In genomic region chr7:119864500-119864899, GRCm38 (mm10) we compare ENCODE assay signal across 23 mouse cellular contexts. TPM values are rescaled to one million over a fixed set of nuclear protein-coding genes. Genes with fewer than 3 reads are reported as not detected.
A peak's percentile ranks its signal among the peaks of the same experiment; 100 is the strongest.
DNase-seq lines count a peak whose midpoint lies in the region; ATAC-seq and TF ChIP-seq lines count a peak whose summit lies in the region.
"Had no signal": no experiment of that assay in that cellular context is flagged by ENCODE, and none has a peak within 500 bp of the region (broad histone marks: within the 10 kb centered on the region; RNA-seq: fewer than 3 reads in every experiment).

No protein-coding gene starts in this region.

- no peaks in the 10 kb centered on the region for H3K9me3 ChIP-seq in MEL (replicated peaks; ENCODE audit: insufficient read depth, low read length)
- H3K9me3 ChIP-seq in liver, embryonic 14.5 days (ENCODE audit: control insufficient read depth, low read length) = no peaks in the 10 kb centered on the region
- H3K9me3 ChIP-seq in hindbrain, embryonic 14.5 days (ENCODE audit: control insufficient read depth, low read length) = no peaks in the 10 kb centered on the region
- H3K9me3 ChIP-seq: embryonic facial prominence, embryonic 10.5 days; forebrain, embryonic 10.5 days; heart, embryonic 15.5 days; hindbrain, embryonic 13.5 days had no signal

- peak; percentile 59 to 65; a peak in 3 of 4 replicates for TF ChIP-seq EP300 in MEL (IDR thresholded peaks at IDR 0.05; ENCODE audit: low read depth in 1 of 2, low read length in 2 of 2)
- peak; percentile 52; the same call in 1 of the 2 replicates for TF ChIP-seq EP300 in liver, embryonic 14.5 days (IDR thresholded peaks at IDR 0.05; ENCODE audit: low read depth)

- H3K9ac ChIP-seq in MEL (ENCODE audit: control insufficient read depth, low read depth, low read length, poor library complexity, severe bottlenecking) = no peak overlapping the region
- no peak overlapping the region for H3K9ac ChIP-seq in liver, adult 2 months (ENCODE audit: low read depth, low read length)
- no peak overlapping the region for H3K9ac ChIP-seq in liver, embryonic 14.5 days (replicated peaks)
- no peak overlapping the region for H3K9ac ChIP-seq in hindbrain, embryonic 14.5 days
- H3K9ac ChIP-seq: heart, embryonic 15.5 days; hindbrain, embryonic 13.5 days had no signal

- H3K27me3 ChIP-seq in MEL (ENCODE audit: control insufficient read depth in 1 of 2, insufficient read depth in 2 of 2, low read length in 2 of 2) = no peaks in the 10 kb centered on the region
- H3K27me3 ChIP-seq in liver, adult 2 months (ENCODE audit: control insufficient read depth, insufficient read depth, low read length) = no peaks in the 10 kb centered on the region
- H3K27me3 ChIP-seq in liver, embryonic 14.5 days (ENCODE audit: control insufficient read depth, insufficient read depth, low read length) = no peaks in the 10 kb centered on the region
- H3K27me3 ChIP-seq in hindbrain, embryonic 14.5 days (ENCODE audit: control insufficient read depth, insufficient read depth, low read length) = no peaks in the 10 kb centered on the region
- H3K27me3 ChIP-seq: heart, embryonic 15.5 days; hindbrain, embryonic 13.5 days; Patski had no signal

- no peak overlapping the region for H3K4me3 ChIP-seq in MEL (ENCODE audit: control insufficient read depth in 1 of 2, insufficient read depth in 1 of 2, low read depth in 2 of 2, low read length in 2 of 2)
- no peak overlapping the region for H3K4me3 ChIP-seq in liver, adult 2 months (ENCODE audit: insufficient read depth, low read depth, low read length)
- no peak overlapping the region for H3K4me3 ChIP-seq in liver, embryonic 14.5 days (ENCODE audit: insufficient read depth in 1 of 2, low read depth in 2 of 2, low read length in 2 of 2)
- no peak overlapping the region for H3K4me3 ChIP-seq in hindbrain, embryonic 14.5 days (replicated peaks; ENCODE audit: low read length)
- H3K4me3 ChIP-seq: embryonic facial prominence, embryonic 10.5 days; forebrain, embryonic 10.5 days; gastrocnemius, adult 2 months; heart, embryonic 15.5 days; hindbrain, embryonic 13.5 days had no signal

- peak; percentile 68; the same call in 1 of the 2 replicates for ATAC-seq in liver, embryonic 14.5 days (ENCODE audit: insufficient read depth)
- ATAC-seq in megakaryocyte-erythroid progenitor cell, adult 5-6 weeks (replicated peaks; ENCODE audit: low FRiP score, low TSS enrichment, poor library complexity, severe bottlenecking) = peak; percentile 43
- ATAC-seq in hindbrain, embryonic 14.5 days (ENCODE audit: low FRiP score) = no peak
- ATAC-seq: activated CD4-positive, CD25-positive, alpha-beta regulatory T cell, adult 4 months; CD4-positive, CD25-positive, alpha-beta regulatory T cell, adult 4 months; forebrain, embryonic 14.5 days; Patski had no signal

- TF ChIP-seq RAD21 in MEL (IDR thresholded peaks at IDR 0.05; ENCODE audit: low read depth, low read length) = no peak

- no peak for TF ChIP-seq CTCF in MEL (IDR thresholded peaks at IDR 0.05 in 2 of 3, conservative IDR thresholded peaks at IDR 0.05 in 1 of 3; ENCODE audit: control insufficient read depth in 1 of 3, insufficient read depth in 1 of 3, low read depth in 2 of 3, low read length in 3 of 3, poor library complexity in 1 of 3, severe bottlenecking in 1 of 3)
- TF ChIP-seq CTCF in liver, adult 2 months (IDR thresholded peaks at IDR 0.05; ENCODE audit: low read depth, low read length) = no peak
- TF ChIP-seq CTCF in liver, embryonic 14.5 days (IDR thresholded peaks at IDR 0.05; ENCODE audit: low read depth) = no peak

- TF ChIP-seq POLR2A in MEL (IDR thresholded peaks at IDR 0.05; ENCODE audit: control insufficient read depth in 1 of 2, insufficient read depth in 1 of 2, low read depth in 1 of 2, low read length in 2 of 2, poor library complexity in 1 of 2) = no peak
- TF ChIP-seq POLR2A in liver, adult 2 months (IDR thresholded peaks at IDR 0.05; ENCODE audit: extremely low read depth, insufficient read depth, low read length) = no peak

- no peak overlapping the region for H3K4me2 ChIP-seq in liver, embryonic 14.5 days (ENCODE audit: low read depth)
- H3K4me2 ChIP-seq in hindbrain, embryonic 14.5 days (replicated peaks) = no peak overlapping the region
- H3K4me2 ChIP-seq: heart, embryonic 11.5 days; heart, embryonic 15.5 days; hindbrain, embryonic 13.5 days had no signal

- peaks cover 0 to 13% of the 10 kb centered on the region in 2 experiments; a peak in 2 of 4 replicates for H3K36me3 ChIP-seq in MEL (ENCODE audit: control insufficient read depth in 1 of 2, insufficient read depth in 2 of 2, low read length in 2 of 2)
- peaks cover 3% of the 10 kb centered on the region; the same call in 1 of the 2 replicates for H3K36me3 ChIP-seq in liver, adult 2 months (ENCODE audit: control insufficient read depth, insufficient read depth, low read length)
- no peaks in the 10 kb centered on the region for H3K36me3 ChIP-seq in liver, embryonic 14.5 days (replicated peaks; ENCODE audit: control insufficient read depth, insufficient read depth, low read depth)
- H3K36me3 ChIP-seq in hindbrain, embryonic 14.5 days (replicated peaks; ENCODE audit: control insufficient read depth, insufficient read depth) = peaks cover 6% of the 10 kb centered on the region; the same call in 1 of the 2 replicates
- H3K36me3 ChIP-seq: heart, embryonic 15.5 days had no signal

- no peak overlapping the region for H3K27ac ChIP-seq in MEL (ENCODE audit: control insufficient read depth, low read depth, low read length)
- H3K27ac ChIP-seq in liver, adult 2 months (replicated peaks; ENCODE audit: insufficient read depth, low read depth, low read length) = no peak overlapping the region
- no peak overlapping the region for H3K27ac ChIP-seq in liver, embryonic 14.5 days
- H3K27ac ChIP-seq in hindbrain, embryonic 14.5 days = no peak overlapping the region
- H3K27ac ChIP-seq: embryonic facial prominence, embryonic 10.5 days; gastrocnemius, adult 2 months; heart, embryonic 15.5 days; hindbrain, embryonic 13.5 days had no signal

- no peak for DNase-seq in MEL (ENCODE audit: low read depth, low spot score)
- peak; percentile 32 for DNase-seq in liver, adult 2 months (ENCODE audit: extremely low read depth, low read depth, low spot score)
- DNase-seq in liver, embryonic 14.5 days (ENCODE audit: low read depth in 3 of 3, low spot score in 3 of 3) = no peak
- no peak for DNase-seq in hindbrain, embryonic 14.5 days (ENCODE audit: low spot score)
- no peak for DNase-seq in yolk sac, embryonic 10.5 days (ENCODE audit: low spot score)
- no peak for DNase-seq in cerebellum, adult 11-12 months
- DNase-seq: adrenal gland, postnatal 14 days; cerebellum, adult 2 months; cerebellum, postnatal 10 days; gastrocnemius, adult 2 months; gastrocnemius, postnatal 36 days; heart, adult 18-20 months; heart, postnatal 14 days had no signal

- no peaks in the 10 kb centered on the region for H3K79me2 ChIP-seq in MEL (ENCODE audit: control insufficient read depth, insufficient read depth, low read length, poor library complexity)
- H3K79me2 ChIP-seq in liver, adult 2 months (ENCODE audit: control insufficient read depth, insufficient read depth, low read length) = peaks cover 10% of the 10 kb centered on the region

- H3K4me1 ChIP-seq in MEL (ENCODE audit: control insufficient read depth in 1 of 2, insufficient read depth in 2 of 2, low read length in 2 of 2) = peaks cover 9 to 10% of the 10 kb centered on the region in 2 experiments
- peaks cover 16% of the 10 kb centered on the region for H3K4me1 ChIP-seq in liver, adult 2 months (ENCODE audit: control insufficient read depth, insufficient read depth, low read length)
- H3K4me1 ChIP-seq in liver, embryonic 14.5 days (replicated peaks; ENCODE audit: control insufficient read depth in 2 of 2, insufficient read depth in 2 of 2, low read length in 1 of 2) = peaks cover 2 to 11% of the 10 kb centered on the region in 2 experiments
- H3K4me1 ChIP-seq in hindbrain, embryonic 14.5 days (replicated peaks; ENCODE audit: control insufficient read depth, insufficient read depth, low read length) = peaks cover 15% of the 10 kb centered on the region

- WGBS in liver, adult 2 months = 53% methylated on average over 5 of the region's 5 CpGs
- WGBS in liver, embryonic 14.5 days (ENCODE audit: insufficient replicate concordance) = 50% methylated on average over 5 of the region's 5 CpGs
- 92% methylated on average over 5 of the region's 5 CpGs for WGBS in hindbrain, embryonic 14.5 days

TF ChIP-seq in MEL, 35 proteins besides CTCF, POLR2A, EP300 and RAD21 (continues in another document):
- 0 out of 2 replicates have a peak, but pooled peaks have one; percentile 23 for TF ChIP-seq RCOR1 (IDR thresholded peaks at IDR 0.05; ENCODE audit: low read depth, low read length)
- peak; percentile 74 for TF ChIP-seq TCF12 (IDR thresholded peaks at IDR 0.05; ENCODE audit: low read depth, low read length)
- no peak for TF ChIP-seq SIN3A (IDR thresholded peaks at IDR 0.05; ENCODE audit: low read length)
- peak; percentile 29; the same call in 1 of the 2 replicates for TF ChIP-seq MXI1 (IDR thresholded peaks at IDR 0.05; ENCODE audit: low read depth, low read length)
- no peak for TF ChIP-seq USF1 (IDR thresholded peaks at IDR 0.05; ENCODE audit: low read depth, low read length)

RNA-seq across cellular contexts. Expression of gene Lyrm1, which starts 31.2 kb away (rescaled TPM):
- 2.1 and 4.0 TPM in 2 replicates for total RNA-seq in MEL (2012; rRNA removed)
- 1 to 10 TPM in 1 of 2 experiments, not detected in 1; 4.4 TPM for polyA plus RNA-seq in MEL (2012; ENCODE audit: insufficient read depth in 1 of 2, insufficient read length in 2 of 2, low read depth in 1 of 2, low replicate concordance in 2 of 2, missing spikeins in 1 of 2)
- total RNA-seq in liver, adult 2 months (2014; rRNA removed) = 4.6 and 6.2 TPM in 2 replicates
- 0.95 and 1.2 TPM in 2 replicates for polyA plus RNA-seq in liver, adult 2 months (2012; rRNA removed)
- polyA plus RNA-seq in liver, embryonic 14.5 days (2012; rRNA removed) = 1.00 and 1.4 TPM in 2 replicates
- polyA plus RNA-seq in liver, embryonic 14.5 days (2014; fragmentation: Nextera tagmentation; extraction: Ambion mirVana) = 2.0 and 3.2 TPM in 2 replicates
- total RNA-seq in megakaryocyte-erythroid progenitor cell, adult 5-6 weeks (2014; fragmentation: Nextera tagmentation) = 3.0 and 5.2 TPM in 2 replicates
- total RNA-seq in megakaryocyte-erythroid progenitor cell, adult 5-6 weeks (2017) = 1.8 TPM in 1 of 2 replicates, not detected in the other
- polyA plus RNA-seq in hindbrain, embryonic 14.5 days (2014; fragmentation: Nextera tagmentation; extraction: Ambion mirVana) = 17.5 and 18.7 TPM in 2 replicates

RNA-seq across cellular contexts. Expression of gene Dcun1d3, which starts 31.6 kb away (rescaled TPM):
- 2.5 and 3.3 TPM in 2 replicates for total RNA-seq in MEL (2012; rRNA removed)
- 1 to 10 TPM in 1 of 2 experiments, not detected in 1; 5.6 TPM for polyA plus RNA-seq in MEL (2012; ENCODE audit: insufficient read depth in 1 of 2, insufficient read length in 2 of 2, low read depth in 1 of 2, low replicate concordance in 2 of 2, missing spikeins in 1 of 2)
- total RNA-seq in liver, adult 2 months (2014; rRNA removed) = 5.3 and 5.6 TPM in 2 replicates
- 3.2 and 5.7 TPM in 2 replicates for polyA plus RNA-seq in liver, adult 2 months (2012; rRNA removed)
- 0.63 and 0.87 TPM in 2 replicates for polyA plus RNA-seq in liver, embryonic 14.5 days (2012; rRNA removed)
- polyA plus RNA-seq in liver, embryonic 14.5 days (2014; fragmentation: Nextera tagmentation; extraction: Ambion mirVana) = 1.2 and 1.9 TPM in 2 replicates
- total RNA-seq in megakaryocyte-erythroid progenitor cell, adult 5-6 weeks (2014; fragmentation: Nextera tagmentation) = 0.94 and 2.5 TPM in 2 replicates
- total RNA-seq in megakaryocyte-erythroid progenitor cell, adult 5-6 weeks (2017) = 2.2 and 4.7 TPM in 2 replicates
- polyA plus RNA-seq in hindbrain, embryonic 14.5 days (2014; fragmentation: Nextera tagmentation; extraction: Ambion mirVana) = 11.3 and 13.0 TPM in 2 replicates
